Mouse (Mus musculus): ENCODE data around the gene Tmem256. TPM values are rescaled to one million over a fixed set of nuclear protein-coding genes. Genes with fewer than 3 reads are reported as not detected.
A peak's percentile ranks its signal among the peaks of the same experiment; 100 is the strongest.

The Tmem256 gene
- total and polyA plus RNA-seq, 3 experiments, result 202 to 513 (median 434) TPM

DNA sequence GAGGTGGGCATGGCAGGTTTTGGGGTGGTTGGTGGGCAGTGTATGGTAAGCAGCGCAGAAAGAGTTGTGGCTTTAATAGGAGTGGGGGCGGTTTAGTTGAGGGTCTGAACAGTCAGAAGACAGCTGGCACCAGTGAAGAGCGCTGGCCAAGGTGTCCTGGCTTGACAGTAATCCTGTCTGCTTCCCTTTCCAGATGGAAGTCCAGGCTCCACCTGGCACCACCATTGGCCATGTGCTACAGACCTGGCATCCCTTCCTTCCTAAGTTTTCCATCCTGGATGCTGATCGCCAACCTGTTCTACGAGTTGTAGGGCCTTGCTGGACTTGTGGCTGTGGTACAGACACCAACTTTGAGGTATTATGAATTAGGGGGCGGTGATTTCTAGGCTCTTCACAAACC, 9.7 kb downstream of the Tmem256 start:
- H3K9me3 ChIP-seq (replicated peaks), result no peaks in the 10 kb centered on the region
- H3K4me1 ChIP-seq (ENCODE audit: insufficient read depth, low read depth, low read length), result peaks cover 72% of the 10 kb centered on the region
- peaks cover 58% of the 10 kb centered on the region for H3K36me3 ChIP-seq (replicated peaks)
- no peak for TF ChIP-seq CTCF (IDR thresholded peaks at IDR 0.05; ENCODE audit: low read depth, low read length)
- peak overlapping the region; percentile 78; the same call in 1 of the 2 replicates for H3K4me3 ChIP-seq (ENCODE audit: low read depth, low read length)
- no peaks in the 10 kb centered on the region for H3K27me3 ChIP-seq (ENCODE audit: insufficient read depth, low read length)
- DNase-seq (ENCODE audit: low spot score) (no peak), ATAC-seq (ENCODE audit: extremely low read depth, insufficient number of reproducible peaks, low FRiP score, poor library complexity, severe bottlenecking) (no peak)

DNA sequence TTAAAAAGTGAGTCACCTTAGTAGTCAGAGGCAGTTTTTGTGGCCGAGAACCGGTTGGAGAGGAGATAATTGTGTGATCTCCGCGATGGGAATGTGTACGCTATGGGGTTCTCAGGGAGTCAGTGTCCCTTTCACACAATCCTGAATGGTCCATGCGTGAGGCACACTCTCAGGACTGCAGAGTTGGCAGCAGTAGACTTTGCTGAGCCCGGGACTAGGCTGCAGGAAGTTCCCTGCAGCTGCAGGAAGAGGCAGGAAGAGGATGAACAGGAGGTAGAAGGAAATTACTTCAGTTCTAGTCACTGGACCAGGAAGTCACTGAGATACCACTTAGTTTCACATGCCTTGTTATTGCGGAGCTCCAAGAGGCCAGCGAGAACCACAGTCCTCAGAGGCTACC, 10.8 kb downstream of the Tmem256 start:
- peaks cover 80% of the 10 kb centered on the region for H3K4me1 ChIP-seq (ENCODE audit: insufficient read depth, low read depth, low read length)
- H3K9me3 ChIP-seq (replicated peaks), result no peaks in the 10 kb centered on the region
- H3K4me3 ChIP-seq (ENCODE audit: low read depth, low read length), result no peak overlapping the region
- no peak for TF ChIP-seq POLR2AphosphoS5 (IDR thresholded peaks at IDR 0.05; ENCODE audit: insufficient replicate concordance, low read depth, low read length)
- no peak for TF ChIP-seq GATA2 (IDR thresholded peaks at IDR 0.05; ENCODE audit: borderline replicate concordance, low read depth, low read length)
- TF ChIP-seq GATA1 (IDR thresholded peaks at IDR 0.05; ENCODE audit: borderline replicate concordance, low read length), result no peak
- TF ChIP-seq CTCF (IDR thresholded peaks at IDR 0.05; ENCODE audit: low read depth, low read length), result no peak
- no peak for TF ChIP-seq TAL1 (conservative IDR thresholded peaks at IDR 0.05; ENCODE audit: low read depth, low read length)
- ATAC-seq (ENCODE audit: extremely low read depth, insufficient number of reproducible peaks, low FRiP score, poor library complexity, severe bottlenecking) (no peak), DNase-seq (ENCODE audit: low spot score) (no peak)
- no peaks in the 10 kb centered on the region for H3K27me3 ChIP-seq (ENCODE audit: insufficient read depth, low read length)
- peaks cover 61% of the 10 kb centered on the region for H3K36me3 ChIP-seq (replicated peaks)

DNA sequence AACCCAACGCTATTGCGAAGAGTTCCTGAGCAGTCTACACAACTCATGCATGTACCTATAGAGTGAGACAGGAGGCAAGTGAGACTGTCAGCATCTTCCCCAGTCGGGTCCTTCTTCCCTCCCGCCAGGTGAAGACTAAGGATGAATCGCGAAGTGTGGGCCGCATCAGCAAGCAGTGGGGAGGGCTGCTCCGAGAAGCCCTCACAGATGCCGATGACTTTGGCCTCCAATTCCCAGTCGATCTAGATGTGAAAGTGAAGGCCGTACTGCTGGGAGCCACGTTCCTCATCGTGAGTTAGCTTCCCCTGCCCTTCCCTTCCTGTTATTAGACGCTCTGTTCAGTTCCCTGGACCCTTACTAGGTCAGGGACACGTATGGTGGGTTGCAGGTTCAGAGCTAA, 11.6 kb downstream of the Tmem256 start:
- Histone ChIP-seq H3K4me1 (ENCODE audit: insufficient read depth, low read depth, low read length) (peaks cover 88% of the 10 kb centered on the region), H3K27me3 (ENCODE audit: insufficient read depth, low read length) (no peaks in the 10 kb centered on the region), H3K36me3 (replicated peaks) (peaks cover 61% of the 10 kb centered on the region), H3K4me3 (ENCODE audit: low read depth, low read length) (no peak overlapping the region), H3K9me3 (replicated peaks) (no peaks in the 10 kb centered on the region)
- ATAC-seq (ENCODE audit: extremely low read depth, insufficient number of reproducible peaks, low FRiP score, poor library complexity, severe bottlenecking) (no peak), DNase-seq (ENCODE audit: low spot score) (no peak)
- TF ChIP-seq GATA2 (IDR thresholded peaks at IDR 0.05; ENCODE audit: borderline replicate concordance, low read depth, low read length) (no peak), GATA1 (IDR thresholded peaks at IDR 0.05; ENCODE audit: borderline replicate concordance, low read length) (no peak), TAL1 (conservative IDR thresholded peaks at IDR 0.05; ENCODE audit: low read depth, low read length) (no peak), POLR2AphosphoS5 (IDR thresholded peaks at IDR 0.05; ENCODE audit: insufficient replicate concordance, low read depth, low read length) (no peak), CTCF (IDR thresholded peaks at IDR 0.05; ENCODE audit: low read depth, low read length) (no peak)

DNA sequence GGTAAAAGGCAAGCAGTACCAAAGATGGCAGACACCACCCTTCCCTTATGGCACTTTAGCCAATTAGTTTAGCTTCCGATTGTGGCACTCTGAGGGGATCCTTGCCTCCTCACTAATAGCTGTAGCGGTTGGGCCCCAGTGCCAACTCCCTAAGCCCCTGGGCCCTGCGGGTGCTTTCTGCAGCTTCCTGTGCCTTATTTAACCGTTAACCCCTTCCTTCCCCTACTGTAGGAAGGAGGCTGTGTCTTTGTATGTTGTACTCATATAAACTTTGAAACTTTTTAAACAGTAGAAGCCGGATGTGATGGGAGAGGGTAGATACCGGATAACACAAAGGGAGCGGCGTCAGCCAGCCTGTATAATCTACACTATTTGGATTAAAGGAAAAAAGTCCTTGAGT, 12.4 kb downstream of the Tmem256 start:
- no peak for DNase-seq (ENCODE audit: low spot score)
- Histone ChIP-seq H3K9me3 (replicated peaks) (no peaks in the 10 kb centered on the region), H3K4me3 (ENCODE audit: low read depth, low read length) (no peak overlapping the region), H3K27me3 (ENCODE audit: insufficient read depth, low read length) (no peaks in the 10 kb centered on the region), H3K36me3 (replicated peaks) (peaks cover 61% of the 10 kb centered on the region), H3K4me1 (ENCODE audit: insufficient read depth, low read depth, low read length) (peaks cover 89% of the 10 kb centered on the region)
- no peak for ATAC-seq (ENCODE audit: extremely low read depth, insufficient number of reproducible peaks, low FRiP score, poor library complexity, severe bottlenecking)
- no peak for TF ChIP-seq GATA2 (IDR thresholded peaks at IDR 0.05; ENCODE audit: borderline replicate concordance, low read depth, low read length)
- no peak for TF ChIP-seq TAL1 (conservative IDR thresholded peaks at IDR 0.05; ENCODE audit: low read depth, low read length)
- no peak for TF ChIP-seq CTCF (IDR thresholded peaks at IDR 0.05; ENCODE audit: low read depth, low read length)
- no peak for TF ChIP-seq GATA1 (IDR thresholded peaks at IDR 0.05; ENCODE audit: borderline replicate concordance, low read length)
- TF ChIP-seq POLR2AphosphoS5 (IDR thresholded peaks at IDR 0.05; ENCODE audit: insufficient replicate concordance, low read depth, low read length), result no peak

DNA sequence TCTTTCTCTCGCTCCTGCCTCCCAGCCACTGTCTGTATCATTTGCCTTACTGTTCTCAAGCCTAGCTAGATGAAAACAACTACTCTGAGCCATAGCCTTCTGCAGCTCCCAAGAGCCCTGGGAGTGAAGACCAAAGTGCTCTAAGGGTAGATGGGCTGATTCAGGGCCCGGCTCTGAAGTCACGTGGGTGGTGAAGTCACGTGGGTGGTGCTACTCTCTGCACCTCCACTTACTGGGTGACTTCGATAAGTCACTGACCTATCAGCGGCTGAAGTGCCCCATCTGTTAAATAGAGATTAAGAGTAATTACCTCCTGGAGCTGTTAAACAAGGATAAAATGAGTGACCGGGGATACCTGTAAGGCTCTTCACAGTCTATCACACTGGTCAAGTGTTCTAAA, 15.7 kb downstream of the Tmem256 start:
- TF ChIP-seq POLR2AphosphoS5 (IDR thresholded peaks at IDR 0.05; ENCODE audit: insufficient replicate concordance, low read depth, low read length) (no peak), TAL1 (conservative IDR thresholded peaks at IDR 0.05; ENCODE audit: low read depth, low read length) (peak; percentile 96)
- ATAC-seq (ENCODE audit: extremely low read depth, insufficient number of reproducible peaks, low FRiP score, poor library complexity, severe bottlenecking) (peak; percentile 89), DNase-seq (ENCODE audit: low spot score) (peak; percentile 95)
- Histone ChIP-seq H3K27me3 (ENCODE audit: insufficient read depth, low read length) (peaks cover 18% of the 10 kb centered on the region), H3K4me1 (ENCODE audit: insufficient read depth, low read depth, low read length) (peaks cover 73% of the 10 kb centered on the region), H3K36me3 (replicated peaks) (peaks cover 43% of the 10 kb centered on the region), H3K4me3 (ENCODE audit: low read depth, low read length) (peak overlapping the region; percentile 67; the same call in 1 of the 2 replicates), H3K9me3 (replicated peaks) (no peaks in the 10 kb centered on the region)

DNA sequence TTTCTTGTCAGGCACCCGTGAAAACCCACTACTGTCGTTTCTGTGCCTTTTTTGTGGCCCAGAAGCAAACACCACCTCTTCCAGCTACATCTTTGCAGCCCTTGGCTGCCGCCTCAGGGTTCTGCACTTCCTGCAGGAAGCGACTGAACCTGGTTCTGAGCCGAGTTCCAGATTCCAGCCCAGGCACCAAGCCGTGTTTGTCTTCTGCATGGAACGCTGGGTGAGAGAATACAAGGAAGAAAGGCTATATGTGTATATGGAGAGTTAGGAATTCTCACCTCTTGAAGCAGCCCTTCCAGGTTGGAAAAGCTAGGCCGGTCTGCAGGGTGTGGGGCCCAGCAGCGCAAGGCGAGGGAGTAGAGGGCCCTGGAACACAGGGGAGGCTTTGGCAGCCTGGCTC, 16.4 kb downstream of the Tmem256 start:
- peak overlapping the region; percentile 59; the same call in 1 of the 2 replicates for H3K4me3 ChIP-seq (ENCODE audit: low read depth, low read length)
- DNase-seq (ENCODE audit: low spot score), result no peak
- peaks cover 36% of the 10 kb centered on the region for H3K36me3 ChIP-seq (replicated peaks)
- H3K9me3 ChIP-seq (replicated peaks), result no peaks in the 10 kb centered on the region
- TF ChIP-seq TAL1 (conservative IDR thresholded peaks at IDR 0.05; ENCODE audit: low read depth, low read length) (no peak), CTCF (IDR thresholded peaks at IDR 0.05; ENCODE audit: low read depth, low read length) (no peak), GATA2 (IDR thresholded peaks at IDR 0.05; ENCODE audit: borderline replicate concordance, low read depth, low read length) (no peak), POLR2AphosphoS5 (IDR thresholded peaks at IDR 0.05; ENCODE audit: insufficient replicate concordance, low read depth, low read length) (no peak), GATA1 (IDR thresholded peaks at IDR 0.05; ENCODE audit: borderline replicate concordance, low read length) (no peak)
- peaks cover 21% of the 10 kb centered on the region for H3K27me3 ChIP-seq (ENCODE audit: insufficient read depth, low read length)
- peaks cover 71% of the 10 kb centered on the region for H3K4me1 ChIP-seq (ENCODE audit: insufficient read depth, low read depth, low read length)
- no peak for ATAC-seq (ENCODE audit: extremely low read depth, insufficient number of reproducible peaks, low FRiP score, poor library complexity, severe bottlenecking)

DNA sequence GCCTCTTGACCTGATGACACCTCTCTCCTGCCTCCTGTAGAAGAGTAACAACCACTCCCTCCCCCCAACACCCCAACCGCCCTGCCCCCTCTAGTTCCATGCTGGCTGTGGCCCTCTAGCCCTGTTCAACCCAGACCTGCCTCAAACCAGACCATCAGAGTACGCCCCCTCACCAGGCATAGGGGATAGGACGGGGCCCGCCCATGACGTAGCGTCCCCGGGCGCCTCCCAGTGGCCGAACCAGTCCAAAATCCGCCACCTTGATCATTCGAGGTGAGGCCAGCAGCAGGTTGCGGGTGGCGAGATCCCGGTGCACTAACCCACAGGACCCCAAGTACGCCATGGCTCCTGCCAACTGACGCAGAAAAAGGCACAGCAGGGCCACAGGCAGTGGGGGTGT, 17.0 kb downstream of the Tmem256 start:
- peaks cover 29% of the 10 kb centered on the region for H3K36me3 ChIP-seq (replicated peaks)
- peak overlapping the region; percentile 59; the same call in 1 of the 2 replicates for H3K4me3 ChIP-seq (ENCODE audit: low read depth, low read length)
- TF ChIP-seq CTCF (IDR thresholded peaks at IDR 0.05; ENCODE audit: low read depth, low read length) (peak; percentile 21; the same call in 1 of the 2 replicates), TAL1 (conservative IDR thresholded peaks at IDR 0.05; ENCODE audit: low read depth, low read length) (no peak), GATA1 (IDR thresholded peaks at IDR 0.05; ENCODE audit: borderline replicate concordance, low read length) (no peak), GATA2 (IDR thresholded peaks at IDR 0.05; ENCODE audit: borderline replicate concordance, low read depth, low read length) (no peak), POLR2AphosphoS5 (IDR thresholded peaks at IDR 0.05; ENCODE audit: insufficient replicate concordance, low read depth, low read length) (no peak)
- ATAC-seq (ENCODE audit: extremely low read depth, insufficient number of reproducible peaks, low FRiP score, poor library complexity, severe bottlenecking) (no peak), DNase-seq (ENCODE audit: low spot score) (peak; percentile 72)
- H3K9me3 ChIP-seq (replicated peaks), result no peaks in the 10 kb centered on the region
- H3K4me1 ChIP-seq (ENCODE audit: insufficient read depth, low read depth, low read length), result peaks cover 65% of the 10 kb centered on the region
- H3K27me3 ChIP-seq (ENCODE audit: insufficient read depth, low read length), result peaks cover 26% of the 10 kb centered on the region
